Mouse (Mus musculus) neutrophil, adult 65 days (primary cell): ENCODE results near the gene Ubqln4. TPM values are rescaled to one million over a fixed set of nuclear protein-coding genes. Genes with fewer than 3 reads are reported as not detected.

Experiments
- total RNA-seq: library from RNA; stranded (reverse); gene quantifications from 2 replicates; pipeline ENCODE4 v1.2.4, GENCODE M21; 2023

The Ubqln4 gene
- total RNA-seq, result 12.2 and 13.7 TPM in 2 replicates

DNA sequence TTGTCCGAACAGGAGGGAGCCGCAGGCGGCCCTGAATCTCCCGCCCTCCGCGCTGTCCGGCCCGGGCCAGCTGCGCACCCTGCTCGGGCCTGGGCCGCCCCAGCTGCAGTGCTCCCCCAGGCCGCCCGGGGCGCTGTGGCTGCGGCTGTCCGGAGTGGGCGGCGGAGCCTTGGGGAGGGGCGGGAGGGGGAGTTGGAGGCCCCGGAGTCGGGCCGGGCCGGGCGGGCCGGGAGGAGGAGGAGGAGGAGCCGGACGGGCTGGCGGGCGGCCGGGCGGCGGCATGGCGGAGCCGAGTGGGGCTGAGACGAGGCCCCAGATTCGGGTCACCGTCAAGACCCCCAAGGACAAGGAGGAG, at the start of gene Ubqln4:
Ubqln4 (plus strand) TSS at position 234 of the 355 bp plus-strand sequence.

GRCm38 (mm10) chr3:88509692-88510420, 43.7 kb upstream of the Ubqln4 start, which contains the start of gene Lmna:
Lmna (minus strand) TSS chr3:88509956.

DNA sequence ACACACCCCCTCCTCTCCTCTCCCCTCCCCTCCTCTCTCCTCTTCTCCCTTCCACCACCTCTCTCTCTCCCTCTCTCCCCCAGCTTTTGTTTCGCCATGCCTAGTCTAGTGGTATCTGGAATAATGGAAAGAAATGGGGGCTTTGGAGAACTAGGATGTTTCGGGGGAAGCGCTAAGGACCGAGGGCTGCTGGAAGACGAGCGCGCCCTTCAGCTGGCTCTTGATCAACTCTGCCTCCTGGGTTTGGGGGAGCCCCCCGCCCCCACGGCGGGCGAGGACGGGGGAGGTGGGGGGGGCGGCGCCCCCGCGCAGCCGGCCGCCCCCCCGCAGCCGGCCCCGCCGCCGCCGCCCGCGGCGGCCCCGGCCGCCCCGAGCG, 21.3 kb upstream of the Ubqln4 start, which contains the start of gene Mex3a:
Mex3a (plus strand) TSS at position 97 of the 376 bp plus-strand sequence.

DNA sequence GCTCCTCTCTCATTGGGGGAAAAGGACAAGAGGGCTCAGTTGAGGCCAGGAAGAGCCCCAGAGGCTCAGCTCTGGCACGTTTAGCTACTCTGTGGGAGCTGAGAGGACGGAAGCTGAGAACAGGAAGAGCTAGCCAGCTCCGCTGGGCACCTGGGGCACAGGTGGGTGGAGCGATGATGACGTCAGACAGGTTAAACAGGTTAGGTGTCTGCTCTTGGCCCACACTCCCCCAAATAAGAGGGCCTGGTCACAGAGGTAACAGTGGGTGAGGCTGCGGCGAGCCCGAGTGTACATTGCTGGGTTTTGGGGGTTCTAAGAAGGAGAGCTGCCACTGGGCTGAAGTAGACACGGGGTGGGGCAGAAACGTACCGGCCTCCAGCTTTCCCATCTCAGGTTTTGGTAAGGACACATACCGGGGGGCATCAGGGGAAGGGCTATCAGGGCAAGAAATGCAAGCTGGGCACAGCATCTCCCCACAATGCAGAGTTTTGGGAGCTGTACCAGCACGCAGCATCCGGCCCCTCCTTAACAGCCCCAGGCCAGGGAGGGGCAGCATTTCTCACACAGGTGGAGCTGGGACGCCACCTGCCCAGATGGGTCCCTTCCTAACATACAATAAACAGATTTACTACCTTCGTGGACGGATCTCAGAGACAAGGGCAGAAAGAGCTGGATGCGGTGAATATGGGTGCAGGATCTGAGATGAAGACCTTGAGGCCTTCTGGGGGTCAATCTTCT, 5.2 kb upstream of the Ubqln4 start, which contains the start of gene Rab25:
Rab25 (minus strand) TSS at position 121 of the 738 bp plus-strand sequence.

GRCm38 (mm10) chr3:88552676-88553524, 658 bp upstream of the Ubqln4 start, which contains the start of gene Lamtor2:
Lamtor2 (minus strand) TSS chr3:88553074.

DNA sequence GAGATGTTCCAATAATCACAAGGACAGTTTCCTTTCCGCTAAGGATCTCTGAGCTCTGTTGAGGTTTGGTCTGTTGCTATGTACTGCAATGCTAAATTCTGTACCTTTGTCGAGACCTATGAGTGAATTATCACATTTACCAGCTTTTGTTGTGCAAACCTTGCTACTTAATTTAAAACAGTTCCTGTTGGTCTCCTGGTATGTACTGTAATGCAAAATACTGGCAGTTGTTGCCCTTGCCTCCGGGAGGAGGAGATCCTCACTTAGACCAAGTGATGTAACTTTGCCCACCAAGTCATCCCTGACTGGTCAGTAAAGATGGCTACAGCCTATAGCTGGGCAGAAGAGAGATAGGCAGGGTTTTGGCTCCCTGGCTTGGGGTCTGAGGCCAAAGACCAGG, 22.0 kb downstream of the Ubqln4 start, which contains the start of gene Ssr2:
Ssr2 (plus strand) TSS at position 337 of the 400 bp plus-strand sequence.

DNA sequence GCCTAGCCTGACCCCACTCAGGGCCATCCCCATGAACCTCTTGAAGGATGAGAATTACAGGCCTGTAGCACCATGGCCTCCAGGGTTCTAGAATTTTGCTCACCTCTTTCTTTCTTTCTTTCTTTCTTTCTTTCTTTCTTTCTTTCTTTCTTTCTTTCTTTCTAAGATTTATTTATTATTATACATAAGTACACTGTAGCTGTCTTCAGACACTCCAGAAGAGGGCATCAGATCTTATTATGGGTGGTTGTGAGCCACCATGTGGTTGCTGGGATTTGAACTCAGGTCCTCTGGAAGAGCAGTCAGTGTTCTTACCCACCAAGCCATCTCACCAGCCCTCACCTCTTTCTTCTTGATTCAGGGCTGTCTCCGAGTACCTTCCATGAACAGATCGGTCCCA, 52.1 kb downstream of the Ubqln4 start, which contains the start of gene Arhgef2:
Arhgef2 (plus strand) TSS at position 301 of the 400 bp plus-strand sequence.

Other genes starting within 250 kb of the Ubqln4 start
- 109 and 122 TPM in 2 replicates for gene Glmp, start 228.7 kb upstream of the Ubqln4 start, total RNA-seq
- gene Tmem79, start 217.6 kb upstream of the Ubqln4 start, total RNA-seq, result 0.52 and 1.1 TPM in 2 replicates
- gene Smg5, start 217.5 kb upstream of the Ubqln4 start, total RNA-seq, result 37.7 and 55.2 TPM in 2 replicates
- gene Paqr6, start 189.2 kb upstream of the Ubqln4 start, total RNA-seq, result 1.3 TPM in 1 of 2 replicates, not detected in the other
- 6.0 and 6.1 TPM in 2 replicates for gene Bglap3, start 181.0 kb upstream of the Ubqln4 start, total RNA-seq
- gene Bglap2, start 175.1 kb upstream of the Ubqln4 start, total RNA-seq, result 6.0 and 6.9 TPM in 2 replicates
- 19.5 and 34.7 TPM in 2 replicates for gene Bglap, start 169.3 kb upstream of the Ubqln4 start, total RNA-seq
- 55.0 and 71.6 TPM in 2 replicates for gene Pmf1, start 143.4 kb upstream of the Ubqln4 start, total RNA-seq
- gene Slc25a44, start 128.6 kb upstream of the Ubqln4 start, total RNA-seq, result 34.1 and 35.1 TPM in 2 replicates
- 357 and 388 TPM in 2 replicates for gene Sema4a, start 92.6 kb upstream of the Ubqln4 start, total RNA-seq
- 14.9 and 16.9 TPM in 2 replicates for gene Lmna, start 43.8 kb upstream of the Ubqln4 start, total RNA-seq
- 0.06 and 0.11 TPM in 2 replicates for gene Mex3a, start 21.4 kb upstream of the Ubqln4 start, total RNA-seq
- gene Rab25, start 5.5 kb upstream of the Ubqln4 start, total RNA-seq, result not detected in 2 replicates
- gene Lamtor2, start 684 bp upstream of the Ubqln4 start, total RNA-seq, result 59.0 and 70.5 TPM in 2 replicates
- gene Ssr2, start 22.1 kb downstream of the Ubqln4 start, total RNA-seq, result 63.9 and 72.3 TPM in 2 replicates
- 209 and 264 TPM in 2 replicates for gene Arhgef2, start 52.2 kb downstream of the Ubqln4 start, total RNA-seq
- not detected in 2 replicates for gene Rxfp4, start 99.4 kb downstream of the Ubqln4 start, total RNA-seq
- gene Khdc4, start 132.0 kb downstream of the Ubqln4 start, total RNA-seq, result 95.8 and 139 TPM in 2 replicates
- gene Rit1, start 163.1 kb downstream of the Ubqln4 start, total RNA-seq, result 49.1 and 52.4 TPM in 2 replicates
- 0.59 and 0.73 TPM in 2 replicates for gene Syt11, start 221.4 kb downstream of the Ubqln4 start, total RNA-seq